Mouse (Mus musculus) brown adipose tissue, adult 24 weeks (tissue): ENCODE results near the gene Fbll1. TPM values are rescaled to one million over a fixed set of nuclear protein-coding genes. Genes with fewer than 3 reads are reported as not detected.
"Not testable (repeated sequence)": the region's sequence is repeated elsewhere in the genome, so short reads cannot be mapped to it uniquely, and the experiment has no call there.

Experiments
- H3K27ac ChIP-seq: fragments of 200-500 bp; replicated peaks from 2 replicates; pipeline ENCODE4 v1.5.1; 2012; ENCODE audit warnings: low read depth, mild to moderate bottlenecking, low read length
- H3K4me1 ChIP-seq: fragments of 200-500 bp; 2 replicates; pipeline ENCODE4 v1.6.1; 2012; ENCODE audit warnings: low read length, mixed read lengths; ENCODE audit not compliant: control insufficient read depth, insufficient read depth, insufficient read length
- H3K4me3 ChIP-seq: fragments of 200-500 bp; 2 replicates; pipeline ENCODE4 v1.5.1; 2012; ENCODE audit warnings: low read depth, mild to moderate bottlenecking, low read length, moderate library complexity; ENCODE audit not compliant: insufficient read depth
- polyA plus RNA-seq: library from polyadenylated mRNA; stranded (reverse); fragments of >200 nt; gene quantifications from 2 replicates; pipeline ENCODE4 v1.2.4, GENCODE M21; 2012; ENCODE audit not compliant: missing spikeins, insufficient read depth, insufficient read length

The Fbll1 gene
- polyA plus RNA-seq: not detected in 2 replicates

DNA sequence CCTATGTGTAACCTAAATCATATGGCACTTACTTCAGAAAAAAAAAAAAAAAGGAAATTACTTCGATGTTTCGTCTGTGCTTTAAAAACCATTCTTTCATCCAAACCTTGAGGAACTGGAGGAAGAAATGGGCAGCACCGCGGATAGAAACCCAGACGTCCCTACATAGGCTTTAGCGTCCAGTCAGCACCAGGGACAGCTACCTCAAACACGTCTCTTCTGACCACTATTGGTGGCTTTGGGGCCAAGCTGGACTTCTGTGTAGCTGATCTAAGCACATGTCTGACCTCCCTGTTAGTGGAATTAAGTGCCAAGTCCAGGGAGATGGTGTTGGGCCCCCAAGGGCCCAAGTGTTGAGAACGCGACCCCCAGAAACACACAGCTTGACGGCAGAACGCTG is at the start of gene Fbll1:
Fbll1 (minus strand) TSS at position 11 of the 400 bp plus-strand sequence.
- Histone ChIP-seq H3K27ac (no peak within 1 kb of the TSS), H3K4me3 (no peak within 1 kb of the TSS), H3K4me1 (no peaks in the 10 kb centered on the region)

DNA sequence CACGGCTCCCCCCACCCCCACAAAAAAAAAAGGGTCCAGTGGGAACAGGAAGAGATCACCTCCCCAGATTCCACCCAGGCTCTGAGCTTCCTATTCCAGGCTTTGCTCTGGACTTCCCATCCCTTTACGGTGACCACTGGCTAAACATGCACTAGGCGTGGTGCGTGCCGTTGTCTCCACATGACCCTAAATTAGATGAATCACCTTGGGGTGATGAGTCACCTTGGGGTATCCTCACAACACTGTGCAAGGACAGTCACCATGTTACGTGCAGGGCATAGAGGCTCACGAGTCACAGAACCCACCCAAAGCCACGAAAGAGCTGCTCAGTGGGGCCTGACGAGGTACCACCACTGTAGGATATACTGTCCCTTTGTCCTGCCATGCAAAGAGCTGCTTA is 45.6 kb upstream of the Fbll1 start:
- Histone ChIP-seq H3K4me3 (no peak overlapping the region), H3K27ac (no peak overlapping the region), H3K4me1 (no peaks in the 10 kb centered on the region)

DNA sequence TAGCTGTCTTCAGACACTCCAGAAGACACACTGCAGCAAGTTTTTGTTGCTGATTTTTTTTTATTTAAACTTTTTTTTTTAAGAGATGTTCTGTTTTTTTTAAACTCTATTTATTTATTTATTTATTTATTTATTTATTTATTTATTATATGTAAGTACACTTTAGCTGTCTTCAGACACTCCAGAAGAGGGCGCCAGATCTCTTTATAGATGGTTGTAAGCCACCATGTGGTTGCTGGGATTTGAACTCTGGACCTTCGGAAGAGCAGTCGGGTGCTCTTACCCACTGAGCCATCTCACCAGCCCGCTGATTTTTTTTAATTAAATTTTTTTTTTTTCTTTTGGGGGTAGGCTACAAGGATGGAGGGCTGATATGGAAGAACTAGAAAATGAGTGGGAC is 43.9 kb upstream of the Fbll1 start:
- not testable (repeated sequence) for H3K27ac ChIP-seq, H3K4me1 ChIP-seq, H3K4me3 ChIP-seq

DNA sequence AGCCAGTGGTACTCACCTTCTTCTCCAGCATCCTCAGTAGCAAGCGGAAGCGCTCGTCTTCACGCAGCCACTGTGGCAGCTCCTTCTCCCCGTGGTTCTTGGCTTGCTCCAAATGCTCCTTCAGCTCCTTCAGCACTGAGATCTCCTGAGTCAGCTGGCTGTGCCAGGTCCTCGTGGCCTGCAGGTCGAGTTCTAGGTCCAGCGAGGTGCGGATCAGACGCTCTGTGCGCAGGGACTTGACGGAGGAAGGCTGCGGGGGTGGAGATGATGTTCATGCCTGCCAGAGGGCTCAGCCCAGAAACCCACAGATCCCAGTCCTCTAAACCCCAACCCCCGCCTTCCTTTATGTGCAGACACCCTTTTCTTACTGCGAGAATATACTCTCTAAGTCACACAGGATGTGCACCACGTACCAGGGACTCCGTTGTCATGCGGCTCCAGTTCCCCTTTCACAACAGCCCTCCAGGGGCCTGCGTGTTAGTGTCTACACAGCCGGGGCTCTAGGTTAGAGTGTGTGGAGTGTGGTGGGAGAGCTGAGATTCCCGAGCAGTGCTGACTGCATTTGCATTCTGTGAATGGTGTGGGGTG is 43.1 kb upstream of the Fbll1 start:
- no peaks in the 10 kb centered on the region for H3K4me1 ChIP-seq
- H3K27ac ChIP-seq: no peak overlapping the region
- H3K4me3 ChIP-seq: no peak overlapping the region

DNA sequence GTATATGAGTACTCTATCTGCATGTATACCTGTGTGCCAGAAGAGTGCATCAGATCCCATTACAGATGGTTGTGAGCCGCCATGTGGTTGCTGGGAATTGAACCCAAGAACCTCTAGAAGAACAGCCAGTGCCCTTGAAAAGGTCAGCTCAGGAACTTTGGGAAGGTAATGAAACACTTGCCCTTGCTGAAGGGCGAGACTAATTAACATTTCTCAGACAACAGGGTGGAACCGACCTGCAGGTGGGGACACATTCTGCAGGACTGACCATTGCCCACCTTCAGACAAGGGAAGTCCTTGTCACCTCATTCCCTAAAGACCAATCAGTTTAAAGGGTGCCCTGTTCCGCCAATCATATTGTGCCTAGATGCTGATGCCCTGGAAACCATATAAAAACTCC is 42.1 kb upstream of the Fbll1 start:
- not testable (repeated sequence) for H3K4me1 ChIP-seq, H3K4me3 ChIP-seq

DNA sequence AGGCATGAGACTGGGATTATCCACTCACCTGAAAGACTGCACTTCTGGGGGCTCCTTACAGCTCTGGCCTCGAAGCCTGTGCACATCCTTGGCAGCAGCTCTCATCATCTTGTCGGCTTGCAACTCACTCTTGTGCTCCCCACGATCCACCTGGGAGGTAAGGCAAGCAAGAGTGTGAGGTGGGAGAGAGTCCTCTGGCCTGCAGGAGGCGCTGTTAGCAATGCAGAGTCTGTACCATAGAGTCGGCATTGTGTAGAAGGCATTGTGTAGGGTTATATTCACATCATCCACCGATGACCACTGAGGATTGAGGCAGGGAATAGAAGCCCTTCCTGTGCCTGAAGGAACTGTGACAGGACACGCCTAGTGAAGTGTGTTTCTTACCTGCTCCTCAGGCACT is 41.6 kb upstream of the Fbll1 start:
- no peak overlapping the region for H3K27ac ChIP-seq
- H3K4me3 ChIP-seq: no peak overlapping the region
- H3K4me1 ChIP-seq: no peaks in the 10 kb centered on the region

More for the DNA sequence above, 42.1 kb upstream of the Fbll1 start:
- not testable (repeated sequence) for H3K27ac ChIP-seq

DNA sequence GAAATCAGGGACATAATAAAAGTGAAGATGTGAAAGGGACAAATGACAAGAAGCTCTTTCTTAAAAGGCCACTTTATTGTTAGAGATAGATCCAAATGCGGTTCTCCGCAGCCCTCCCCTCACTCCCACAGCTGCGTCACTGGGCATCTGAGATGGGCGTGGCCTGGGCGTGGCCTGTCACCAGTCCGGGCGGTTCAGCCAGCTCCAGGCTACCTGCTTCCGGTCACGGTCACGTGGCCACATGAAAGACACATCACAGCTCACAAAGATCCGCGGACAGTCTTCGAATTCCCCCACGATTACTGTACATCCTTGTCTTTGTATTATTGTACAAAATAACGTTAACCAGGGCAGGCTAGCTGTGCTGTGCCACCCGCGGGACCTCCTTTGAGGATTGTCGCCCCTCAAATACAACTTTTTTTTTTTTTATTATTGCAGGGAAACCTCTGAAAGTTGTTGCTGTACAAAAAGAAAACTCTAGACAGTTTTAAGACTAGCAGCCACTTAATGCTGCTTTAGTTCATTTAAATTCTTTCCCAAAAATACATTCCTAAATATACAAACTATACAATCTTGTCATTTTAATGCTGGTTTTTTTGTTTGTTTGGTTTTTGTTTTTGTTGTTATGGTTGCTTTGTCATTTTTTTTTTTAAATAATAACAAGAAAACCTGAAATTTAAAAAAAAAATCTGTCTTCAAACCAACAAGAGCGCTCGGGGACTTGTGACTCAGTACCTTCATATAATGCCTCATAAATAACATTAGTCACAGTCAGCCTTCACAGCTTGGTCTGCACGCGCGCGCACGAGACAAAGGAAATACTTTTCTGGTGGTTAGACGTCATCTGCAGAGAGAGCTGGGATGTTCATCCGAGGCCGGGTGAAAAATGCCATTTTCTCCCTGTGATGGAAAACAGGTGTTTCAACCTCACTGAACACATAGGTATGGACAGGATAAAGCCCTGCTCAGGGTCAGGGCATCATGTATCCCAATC is 40.0 kb upstream of the Fbll1 start:
- Histone ChIP-seq H3K4me1 (no peaks in the 10 kb centered on the region), H3K27ac (no peak overlapping the region), H3K4me3 (peak overlapping the region; percentile 65)

DNA sequence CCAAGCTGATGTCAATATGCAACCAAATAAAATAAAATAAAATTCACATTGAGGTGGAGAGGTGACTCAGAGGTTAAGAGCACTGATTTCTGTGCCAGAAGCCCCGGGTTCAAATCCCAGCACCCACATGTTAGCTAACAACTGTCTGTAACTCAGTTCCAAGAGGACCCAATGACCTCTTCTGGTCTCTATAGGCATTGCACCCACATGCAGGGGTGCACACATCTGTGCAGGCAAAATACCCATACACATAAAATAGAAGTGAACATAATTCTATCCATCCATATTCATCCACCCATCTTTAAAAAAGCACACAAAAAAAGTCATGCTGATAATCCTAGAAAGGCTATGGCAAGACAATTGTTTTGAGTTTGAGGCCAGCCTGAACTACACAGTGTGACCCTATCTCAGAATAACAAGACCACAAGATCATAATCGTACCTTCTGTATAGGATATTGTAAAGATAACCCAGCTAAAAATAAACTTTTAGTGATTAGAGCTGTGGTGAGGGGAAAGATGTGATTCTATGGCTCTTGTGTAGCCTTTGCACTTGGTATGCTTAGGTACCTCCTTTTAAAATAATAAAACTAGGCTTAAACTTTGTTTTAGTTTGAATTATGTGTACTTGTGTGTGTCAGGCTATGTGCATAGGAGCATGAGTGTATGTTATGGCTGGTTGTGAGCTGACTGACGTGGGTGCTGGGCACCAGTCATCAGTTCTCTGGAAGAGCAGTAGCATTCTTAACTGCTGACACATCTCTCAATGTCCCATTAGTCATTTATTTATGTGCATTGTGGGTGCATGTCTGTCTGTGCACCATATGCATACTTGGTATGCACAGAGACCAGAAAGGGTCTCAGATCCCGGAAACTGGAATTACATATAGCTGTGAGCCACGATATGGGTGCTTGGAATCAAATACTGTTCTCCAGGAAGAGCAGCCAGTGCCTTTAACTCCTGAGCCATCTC is 38.8 kb upstream of the Fbll1 start:
- no peak overlapping the region for H3K4me3 ChIP-seq
- H3K4me1 ChIP-seq: peaks cover 2% of the 10 kb centered on the region; the same call in 1 of the 2 replicates
- H3K27ac ChIP-seq: 0 out of 2 replicates have a peak overlapping the region, but pooled peaks have one; percentile 12

DNA sequence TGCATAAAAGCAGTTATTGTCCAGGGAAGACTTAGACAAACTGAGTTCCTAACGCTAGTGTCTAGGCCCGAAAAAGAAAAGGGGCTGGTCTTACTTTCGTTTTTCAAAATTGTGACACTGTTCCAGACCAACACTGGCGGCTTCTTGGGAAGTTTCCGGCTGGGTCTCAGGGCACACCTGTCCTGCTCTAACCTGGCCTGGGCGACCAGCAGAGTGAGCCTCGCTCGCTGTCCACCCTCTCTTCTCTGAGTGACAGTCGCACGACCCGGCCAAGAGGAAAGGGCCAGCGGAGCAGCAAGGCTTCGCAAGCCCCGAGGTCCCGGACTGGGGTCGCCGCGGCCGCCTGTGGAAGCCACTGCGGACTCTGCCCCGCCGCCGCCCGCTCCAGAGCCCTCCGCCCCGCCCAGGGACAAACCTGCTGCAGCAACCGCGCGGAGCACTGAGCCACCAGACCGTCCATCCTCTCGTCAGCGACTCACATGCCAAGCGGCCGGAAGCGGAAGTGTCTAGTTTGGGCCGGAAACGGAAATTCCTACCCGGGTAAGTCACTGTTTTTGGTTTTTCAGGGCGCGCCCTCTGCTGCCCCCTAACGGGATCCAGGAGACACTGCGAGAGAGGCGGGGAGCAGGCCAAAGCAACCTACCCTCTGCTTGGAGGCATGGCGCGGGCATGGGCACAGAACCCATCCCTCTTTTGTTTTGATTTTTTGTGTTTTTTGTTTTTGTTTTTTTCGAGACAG is 35.5 kb upstream of the Fbll1 start, which contains the start of gene Rars:
Rars (minus strand) TSS at position 485 of the 739 bp plus-strand sequence.
- 0 out of 2 replicates have a peak within 1 kb of the TSS, but pooled peaks have one; percentile 0 for H3K27ac ChIP-seq
- peaks cover 2% of the 10 kb centered on the region; the same call in 1 of the 2 replicates for H3K4me1 ChIP-seq
- H3K4me3 ChIP-seq: peak within 1 kb of the TSS; percentile 75

DNA sequence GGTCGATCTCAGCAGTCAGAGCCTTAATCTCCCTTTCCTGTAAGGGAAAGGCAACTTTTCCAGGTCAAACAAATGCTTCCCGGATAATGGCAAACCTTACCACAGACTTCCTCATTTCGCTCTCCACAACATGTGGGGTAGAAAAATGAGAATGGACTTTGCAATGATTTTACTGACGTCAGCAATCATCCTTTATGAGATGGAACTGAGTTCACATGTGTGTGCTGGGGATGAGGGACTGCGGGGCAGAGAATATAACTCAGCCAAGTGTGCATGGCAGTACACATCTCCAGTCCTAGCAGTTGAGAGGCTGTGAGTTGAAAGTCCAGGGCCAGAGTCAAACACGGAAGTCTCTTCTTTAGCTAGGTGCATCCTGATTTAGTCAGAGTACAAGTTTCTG is 34.6 kb upstream of the Fbll1 start:
- Histone ChIP-seq H3K4me3 (peak overlapping the region; percentile 75; the same call in 1 of the 2 replicates), H3K27ac (no peak overlapping the region), H3K4me1 (peaks cover 2% of the 10 kb centered on the region; the same call in 1 of the 2 replicates)

DNA sequence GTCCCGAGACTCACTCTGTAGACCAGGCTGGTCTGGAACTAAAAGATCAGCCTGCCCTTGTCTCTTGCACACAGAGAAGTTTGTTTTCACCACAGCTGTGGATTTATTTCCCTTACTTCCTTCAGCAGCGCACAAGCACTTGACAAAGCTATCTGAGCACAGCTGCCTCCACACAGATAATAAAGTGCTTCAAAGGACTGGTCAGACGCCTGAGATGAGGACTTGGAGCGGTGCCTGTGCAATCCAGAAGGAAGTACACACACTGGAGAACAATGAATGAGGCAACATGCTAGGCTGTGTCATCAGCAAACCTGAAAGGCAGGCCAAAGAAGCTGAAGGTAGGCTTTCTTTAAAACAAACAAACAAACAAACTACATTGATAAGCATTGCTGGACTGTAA is 33.5 kb upstream of the Fbll1 start:
- H3K4me3 ChIP-seq: no peak overlapping the region
- H3K4me1 ChIP-seq: peaks cover 2% of the 10 kb centered on the region; the same call in 1 of the 2 replicates
- H3K27ac ChIP-seq: no peak overlapping the region

DNA sequence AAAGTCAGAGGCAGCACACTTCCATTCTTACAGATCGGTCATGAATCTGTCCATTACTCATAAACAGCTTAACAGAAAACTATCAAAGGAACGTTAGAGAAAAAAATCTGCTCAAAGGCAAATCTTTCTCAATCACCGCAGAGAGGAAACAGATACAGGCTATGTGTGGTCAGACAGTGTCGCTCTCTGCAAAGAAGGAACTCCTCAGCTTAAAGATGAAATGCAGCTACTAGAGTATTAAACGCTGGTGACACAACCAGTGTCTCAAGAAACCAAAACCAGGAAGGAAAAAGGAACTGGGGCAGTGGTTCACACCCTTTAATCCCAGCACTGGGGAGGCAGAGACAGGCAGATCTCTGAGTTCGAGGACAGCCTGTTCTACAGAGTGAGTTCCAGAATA is 29.0 kb upstream of the Fbll1 start:
- H3K4me3 ChIP-seq: no peak overlapping the region
- no peak overlapping the region for H3K27ac ChIP-seq
- H3K4me1 ChIP-seq: no peaks in the 10 kb centered on the region

DNA sequence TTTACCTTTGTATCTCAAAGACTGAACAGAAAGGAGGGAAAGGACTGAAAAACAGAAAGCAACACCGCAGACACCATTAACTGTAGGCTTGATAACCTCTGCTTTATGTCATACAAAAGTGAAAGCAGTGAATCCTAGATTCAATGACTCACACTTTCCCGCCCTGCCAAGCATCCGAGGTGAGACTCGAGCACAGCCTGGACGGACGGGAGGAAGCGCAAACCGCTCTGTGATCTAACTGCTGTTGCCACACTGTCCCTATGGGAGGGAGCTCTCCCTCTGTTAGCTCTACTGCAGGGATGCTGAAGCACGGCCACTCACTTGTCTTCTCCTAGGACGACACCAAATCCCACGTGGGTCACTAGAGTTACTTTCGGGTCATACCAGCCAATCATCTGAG is 17.6 kb upstream of the Fbll1 start:
- Histone ChIP-seq H3K27ac (no peak overlapping the region), H3K4me3 (no peak overlapping the region), H3K4me1 (no peaks in the 10 kb centered on the region)

DNA sequence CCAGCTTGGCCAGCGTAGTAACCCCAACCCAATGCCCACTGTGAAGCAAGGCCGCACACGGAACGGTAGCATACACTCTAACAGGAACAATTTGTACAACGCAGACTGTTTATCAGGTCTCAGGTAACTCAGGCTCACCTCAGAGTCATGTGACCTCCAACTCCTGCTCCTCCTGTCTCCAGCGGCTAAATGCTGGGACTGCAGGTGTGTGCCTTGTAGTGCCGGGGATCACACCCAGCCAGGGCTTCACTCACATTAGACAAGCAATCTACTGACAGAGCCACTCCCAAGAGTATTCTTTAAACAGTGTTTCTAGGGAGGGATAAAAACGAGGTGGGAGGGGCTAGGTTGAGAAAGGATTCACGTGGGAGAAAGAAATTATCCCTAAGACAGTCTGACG is 12.8 kb upstream of the Fbll1 start:
- H3K4me1 ChIP-seq: no peaks in the 10 kb centered on the region
- H3K27ac ChIP-seq: no peak overlapping the region
- no peak overlapping the region for H3K4me3 ChIP-seq
